Mouse (Mus musculus) C2C12 (cell line): ENCODE measurements around the gene Gtf2h1.

Experiments
- CEBPB ChIP-seq: IDR thresholded peaks from one replicate; pipeline ENCODE4 v1.6.1; 2011; ENCODE audit warnings: low read depth, mild to moderate bottlenecking, control low read depth, moderate library complexity
- CTCF ChIP-seq: IDR thresholded peaks from one replicate; pipeline ENCODE4 v1.5.1; 2011; ENCODE audit not compliant: control insufficient read depth, insufficient read depth, insufficient read length
- MAX ChIP-seq: IDR thresholded peaks from one replicate; pipeline ENCODE4 v1.6.1; 2011; ENCODE audit warnings: mild to moderate bottlenecking, control low read depth
- MYOD1 ChIP-seq: IDR thresholded peaks from one replicate; pipeline ENCODE4 v1.6.1; 2011; ENCODE audit warnings: low read depth; ENCODE audit not compliant: control insufficient read depth, insufficient read length
- MYOG ChIP-seq: IDR thresholded peaks from one replicate; pipeline ENCODE4 v1.6.1; 2011; ENCODE audit not compliant: control insufficient read depth, insufficient read length; ENCODE audit errors: extremely low read depth
- USF1 ChIP-seq: IDR thresholded peaks from one replicate; pipeline ENCODE4 v1.6.1; 2011; ENCODE audit warnings: low read depth, mild to moderate bottlenecking, control low read depth, moderate library complexity

DNA sequence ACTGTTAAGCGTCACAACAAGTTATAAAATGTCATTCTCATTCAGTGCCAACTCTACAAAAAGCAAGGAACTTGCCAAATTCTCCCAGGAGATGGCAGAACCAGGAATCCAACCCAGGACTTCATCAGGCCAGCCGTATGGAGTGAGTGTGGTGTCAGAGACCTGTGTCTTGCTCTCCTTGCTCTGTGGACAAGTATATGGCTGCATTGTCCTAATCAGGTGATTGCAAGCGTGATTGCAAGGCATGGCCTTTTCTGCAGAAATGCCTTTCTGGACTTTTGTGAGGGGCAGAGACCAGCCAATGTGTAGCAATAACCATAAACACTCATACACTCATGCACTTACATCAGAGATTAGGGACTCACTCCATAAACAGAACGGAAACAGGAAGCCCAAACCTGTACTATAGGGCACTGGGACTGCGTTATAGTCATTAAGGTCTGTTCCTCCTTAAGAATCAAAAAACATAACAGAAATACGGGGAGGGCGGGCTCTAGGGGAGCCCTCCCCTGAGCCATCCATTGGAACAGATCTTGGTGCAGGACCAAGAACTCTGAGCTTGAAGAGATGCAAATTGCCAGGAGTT lies 37.9 kb downstream of the Gtf2h1 start:
- no peak for TF ChIP-seq USF1
- no peak for TF ChIP-seq CTCF
- TF ChIP-seq MYOG: no peak
- no peak for TF ChIP-seq MAX
- no peak for TF ChIP-seq CEBPB
- no peak for TF ChIP-seq MYOD1
